Mouse (Mus musculus) lung, postnatal 25 days (tissue): ENCODE measurements around the gene Bbs9.
"Not testable (repeated sequence)": the region's sequence is repeated elsewhere in the genome, so short reads cannot be mapped to it uniquely, and the experiment has no call there.

Experiments used
- DNase-seq: peaks from one replicate; pipeline ENCODE4 v3.0.0; 2022; ENCODE audit warnings: low spot score

Bbs9 gene

GRCm38 (mm10) chr9:22475424-22475868, at the start of gene Bbs9:
TSS of gene Bbs9 (plus strand) at chr9:22475715.
- DNase-seq, result peak; percentile 94

DNA sequence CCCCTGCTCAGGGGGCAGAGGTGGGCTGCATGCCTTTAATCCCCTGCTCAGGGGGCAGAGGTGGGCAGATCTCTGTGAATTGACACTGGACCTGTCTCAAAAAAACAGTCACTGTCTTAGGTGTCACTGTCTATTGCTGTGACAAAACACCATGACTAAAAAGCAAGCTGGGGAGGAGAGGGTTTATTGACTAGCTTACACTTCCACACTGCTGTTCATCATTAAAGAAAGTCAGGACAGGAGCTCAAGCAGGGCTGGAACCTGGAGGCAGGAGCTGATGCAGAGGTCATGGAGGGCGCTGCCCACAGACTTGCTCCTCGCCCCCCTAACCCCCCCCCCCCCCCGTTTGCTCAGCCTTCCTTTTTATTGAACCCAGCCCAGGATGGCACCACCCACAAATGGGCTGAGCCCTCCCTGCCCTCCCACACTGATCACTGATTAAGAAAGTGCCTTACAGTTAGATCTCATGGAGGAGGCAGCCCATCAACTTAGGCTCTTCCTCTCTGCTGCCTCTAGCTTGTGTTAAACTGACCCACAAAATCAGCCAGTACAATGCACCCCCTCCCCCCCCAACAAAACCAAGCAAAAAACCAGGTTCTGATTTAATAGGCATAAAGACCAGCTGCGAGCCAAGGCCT, 47.4 kb upstream of the Bbs9 start:
- no peak for DNase-seq

GRCm38 (mm10) chr9:22428666-22429410, 46.7 kb upstream of the Bbs9 start:
- DNase-seq, result no peak

- DNase-seq, result peak; percentile 3
Measured at GRCm38 (mm10) chr9:22429533-22430241, 45.8 kb upstream of the Bbs9 start.

DNA sequence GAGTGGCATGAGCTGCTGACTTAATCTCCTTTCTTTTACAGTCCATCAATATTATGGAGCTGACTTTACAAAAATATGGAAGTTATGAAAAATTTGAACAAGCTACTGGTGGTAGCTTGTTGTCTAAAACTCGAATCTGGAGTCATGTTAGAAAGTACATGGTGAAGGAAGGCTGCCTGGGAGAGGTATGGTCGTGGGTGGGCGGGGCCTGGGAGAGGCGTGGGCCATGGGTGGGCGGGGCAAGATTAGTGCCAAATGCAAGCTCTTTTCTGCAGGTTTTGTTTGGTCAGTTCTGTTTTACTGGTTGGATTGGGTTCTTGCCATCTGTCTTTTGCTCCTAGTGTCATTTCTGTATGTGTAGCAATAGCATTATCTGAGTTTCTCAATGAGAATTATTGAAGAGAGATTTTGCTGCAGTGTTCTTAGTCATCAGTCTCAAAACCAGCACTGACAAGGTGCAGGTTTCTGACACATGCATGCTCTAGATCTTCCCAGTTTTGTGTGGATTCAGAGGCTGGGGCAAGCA, 45.1 kb upstream of the Bbs9 start:
- DNase-seq, result no peak

DNA sequence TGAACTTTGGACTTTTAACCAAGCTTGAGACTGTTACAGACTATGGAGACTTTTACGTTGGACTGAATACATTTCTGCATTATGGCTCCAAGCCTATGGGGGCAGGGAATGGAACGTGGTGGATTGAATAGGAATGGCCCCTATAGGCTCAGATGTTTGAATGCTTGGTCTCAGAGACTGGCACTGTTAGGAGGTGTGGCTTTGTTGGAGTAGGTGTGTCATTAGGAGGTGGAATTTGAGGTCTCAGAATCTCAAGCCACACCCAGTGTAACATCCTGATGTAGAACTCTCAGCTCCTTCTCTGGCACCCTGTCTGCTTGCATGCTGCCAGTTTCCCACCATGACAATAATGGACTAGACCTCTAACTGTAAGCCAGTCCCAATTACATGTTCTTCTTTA, 42.3 kb upstream of the Bbs9 start:
- no peak for DNase-seq

DNA sequence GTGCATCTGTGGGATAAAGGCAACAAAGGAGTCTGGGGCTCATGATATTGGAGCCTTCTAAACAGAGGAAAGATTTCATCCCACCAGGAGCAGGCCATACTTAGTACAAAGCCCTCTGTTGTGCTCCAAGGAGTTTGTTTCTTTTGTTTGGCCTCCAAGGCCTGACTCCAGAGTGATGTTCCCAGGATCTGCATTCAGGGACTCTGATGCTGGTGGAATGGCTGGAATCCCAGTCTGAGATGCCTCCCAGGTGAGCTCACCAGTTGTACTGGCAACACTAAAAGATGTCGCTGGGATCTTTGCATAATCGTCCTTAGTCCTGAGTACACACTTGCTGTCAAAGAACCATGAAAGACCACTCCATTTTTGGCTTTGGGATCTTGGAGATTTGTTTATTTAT, 41.4 kb upstream of the Bbs9 start:
- no peak for DNase-seq

DNA sequence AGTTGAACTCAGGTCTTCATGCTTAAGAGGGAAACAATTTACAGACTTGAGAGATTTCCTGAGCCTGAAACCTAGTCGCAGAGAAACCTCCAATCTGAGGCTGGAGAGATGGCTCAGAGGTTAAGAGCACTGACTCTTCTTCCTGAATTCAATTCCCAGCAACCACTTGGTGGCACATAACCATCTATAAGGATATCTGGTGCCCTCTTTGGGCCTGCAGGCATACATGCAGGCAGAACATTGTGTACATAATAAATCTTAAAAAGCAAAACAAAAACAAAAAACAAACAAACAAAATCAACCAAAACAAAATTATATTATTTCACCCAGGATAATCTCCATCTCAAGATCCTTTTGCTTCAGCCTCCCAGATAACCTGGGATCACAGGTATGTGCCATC, 36.7 kb upstream of the Bbs9 start:
- no peak for DNase-seq

- peak; percentile 11 for DNase-seq
Measured at GRCm38 (mm10) chr9:22443157-22443556, 32.4 kb upstream of the Bbs9 start.

DNA sequence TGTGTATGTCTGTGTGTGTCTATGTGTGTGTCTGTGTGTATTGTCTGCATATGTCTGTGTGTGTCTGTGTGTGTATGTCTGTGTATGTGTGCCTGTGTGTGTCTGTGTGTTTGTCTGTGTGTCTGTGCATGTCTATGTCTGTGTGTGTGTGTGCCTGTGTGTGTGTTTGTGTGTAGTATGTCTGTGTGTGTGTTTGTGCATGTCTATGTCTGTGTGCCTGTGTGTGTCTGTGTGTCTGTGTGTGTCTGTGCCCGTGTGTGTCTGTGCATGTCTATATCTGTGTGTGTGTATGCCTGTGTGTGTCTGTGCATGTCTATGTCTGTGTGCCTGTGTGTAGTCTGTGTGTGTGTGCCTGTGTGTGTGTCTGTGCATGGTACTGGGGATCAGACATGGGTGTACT, 30.4 kb upstream of the Bbs9 start:
- DNase-seq, result no peak

GRCm38 (mm10) chr9:22447213-22447612, 28.3 kb upstream of the Bbs9 start:
- DNase-seq, result no peak

DNA sequence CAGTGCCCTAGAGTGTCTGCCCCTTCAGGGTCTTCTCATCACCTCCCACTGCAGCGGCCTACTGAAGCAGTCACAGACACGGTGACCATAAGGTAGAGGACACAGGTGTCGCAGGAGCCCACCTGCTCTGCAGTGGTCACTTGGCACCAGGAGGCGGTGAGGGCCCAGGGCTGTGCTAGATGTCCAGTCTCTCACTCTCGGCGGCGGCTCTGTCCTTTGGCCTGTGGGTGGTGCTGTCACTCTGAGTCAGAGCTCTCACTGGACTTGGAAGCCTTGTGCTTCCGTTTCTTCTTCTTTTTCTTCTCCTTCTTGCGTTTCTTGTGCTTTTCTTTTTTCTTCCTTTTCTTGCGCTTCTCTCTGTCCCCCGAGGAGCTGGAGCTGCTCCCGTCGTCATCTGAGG, 27.1 kb upstream of the Bbs9 start:
- DNase-seq, result no peak

DNA sequence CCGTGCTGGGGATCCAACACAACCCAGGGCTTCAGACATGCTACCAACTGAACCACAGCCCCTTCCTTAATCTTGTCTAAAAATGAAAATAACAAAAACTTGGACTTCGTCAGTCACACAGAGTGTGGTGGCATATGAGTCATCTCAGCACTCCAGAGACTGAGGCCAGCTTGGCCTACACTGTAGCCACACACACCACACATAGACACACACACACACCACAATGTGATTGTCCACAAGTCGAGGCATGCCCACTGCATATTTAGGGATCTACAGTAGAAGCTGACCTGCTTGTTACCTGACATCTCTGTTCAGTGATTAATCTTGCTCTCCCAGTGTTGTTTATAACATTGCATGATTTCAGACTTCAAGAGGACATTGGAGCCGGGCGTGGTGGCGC, 26.3 kb upstream of the Bbs9 start:
- no peak for DNase-seq

- no peak for DNase-seq
Measured at GRCm38 (mm10) chr9:22452697-22453096, 22.8 kb upstream of the Bbs9 start.

- no peak for DNase-seq
Measured at GRCm38 (mm10) chr9:22453501-22453924, 22.0 kb upstream of the Bbs9 start.

DNA sequence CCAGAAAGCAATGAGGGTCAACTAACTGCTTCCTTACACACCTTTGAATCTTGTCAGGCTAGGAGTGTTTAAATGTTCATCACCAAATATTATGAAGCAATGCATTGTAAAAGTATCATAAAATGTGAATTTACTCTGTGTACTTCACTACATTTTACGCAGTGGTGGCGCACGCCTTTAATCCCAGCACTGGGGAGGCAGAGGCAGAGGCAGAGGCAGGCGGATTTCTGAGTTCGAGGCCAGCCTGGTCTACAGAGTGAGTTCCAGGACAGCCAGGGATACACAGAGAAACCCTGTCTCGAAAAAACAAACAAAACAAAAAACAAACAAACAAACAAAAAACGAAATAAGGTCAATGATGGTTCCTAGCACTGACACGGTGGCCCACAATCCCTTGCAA, 21.5 kb upstream of the Bbs9 start, which contains the start of gene Gm17545:
TSS of gene Gm17545 (plus strand) at position 301 of the 400 bp plus-strand sequence.
- not testable (repeated sequence) for DNase-seq

GRCm38 (mm10) chr9:22455041-22455440, 20.5 kb upstream of the Bbs9 start:
- DNase-seq, result no peak

GRCm38 (mm10) chr9:22457142-22457835, 18.2 kb upstream of the Bbs9 start:
- peak; percentile 19 for DNase-seq

DNA sequence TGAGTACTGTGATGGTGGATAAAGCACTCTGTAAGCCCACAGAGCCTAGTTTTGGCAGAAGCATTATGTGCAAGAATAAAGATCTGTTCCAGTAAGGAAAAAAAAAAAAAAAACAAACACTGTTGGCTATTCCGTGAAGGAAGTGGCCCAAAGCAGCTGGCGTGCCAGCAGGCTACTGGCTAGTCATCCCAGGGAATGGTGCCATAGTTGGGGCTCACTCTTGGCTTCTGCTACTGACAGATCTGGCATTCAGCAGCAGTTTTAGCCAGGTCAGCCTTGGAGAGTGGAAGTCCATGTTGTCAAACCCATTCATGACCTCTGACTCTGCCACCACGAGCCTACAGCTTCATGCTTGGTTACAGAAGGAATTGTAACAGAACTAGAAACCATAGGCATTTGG, 13.6 kb upstream of the Bbs9 start:
- DNase-seq, result no peak

DNA sequence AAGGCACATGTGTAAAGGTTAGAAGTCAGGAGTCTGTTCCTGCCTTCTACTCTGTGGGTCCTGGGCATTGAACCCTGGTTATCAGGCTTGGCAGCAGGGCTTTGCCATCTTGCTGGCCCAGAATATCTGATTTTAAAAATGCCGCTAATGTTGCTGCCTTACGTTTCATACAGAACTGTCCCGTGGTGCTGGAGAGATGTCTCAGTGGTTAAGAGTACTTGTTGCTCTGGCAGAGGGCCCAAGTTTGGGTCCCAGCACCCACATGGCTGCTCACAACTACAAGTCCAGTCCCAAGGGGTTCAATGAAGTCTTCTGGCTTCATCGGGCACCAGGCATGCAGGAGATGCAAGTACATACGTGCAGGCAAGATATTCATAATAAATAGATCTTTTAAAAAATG, 9.3 kb upstream of the Bbs9 start:
- DNase-seq, result no peak

- peak; percentile 31 for DNase-seq
Measured at GRCm38 (mm10) chr9:22467371-22468169, 7.9 kb upstream of the Bbs9 start.
